Mouse (Mus musculus) intestine, postnatal 0 days (tissue): ENCODE results near the gene Pou2f3. TPM values are rescaled to one million over a fixed set of nuclear protein-coding genes. Genes with fewer than 3 reads are reported as not detected.

Experiments
- ATAC-seq: fragments of 200-750 bp; cut with Nextera tagmentation; 2 replicates; pipeline ENCODE4 v1.8.0; 2017; ENCODE audit warnings: mild to moderate bottlenecking, moderate TSS enrichment, moderate library complexity
- H3K27ac ChIP-seq: fragments of 300-500 bp; sonication (generic); 2 replicates; pipeline ENCODE4 v1.5.1; 2014; ENCODE audit warnings: mild to moderate bottlenecking, low read depth, low read length, moderate library complexity
- H3K27me3 ChIP-seq: fragments of 300-500 bp; sonication (generic); replicated peaks from 2 replicates; pipeline ENCODE4 v1.6.1; 2014; ENCODE audit warnings: low read length, mixed read lengths; ENCODE audit not compliant: control insufficient read depth, insufficient read depth
- H3K36me3 ChIP-seq: fragments of 300-500 bp; sonication (generic); 2 replicates; pipeline ENCODE4 v1.6.1; 2014; ENCODE audit warnings: mild to moderate bottlenecking, moderate library complexity; ENCODE audit not compliant: control insufficient read depth, insufficient read depth
- H3K4me1 ChIP-seq: fragments of 300-500 bp; sonication (generic); replicated peaks from 2 replicates; pipeline ENCODE4 v1.6.1; 2014; ENCODE audit warnings: antibody characterized with exemption, low read length, mixed read lengths; ENCODE audit not compliant: control insufficient read depth, insufficient read depth
- H3K4me2 ChIP-seq: fragments of 300-500 bp; sonication (generic); replicated peaks from 2 replicates; pipeline ENCODE4 v1.6.1; 2014; ENCODE audit warnings: low read depth, mild to moderate bottlenecking, moderate library complexity
- H3K4me3 ChIP-seq: fragments of 300-500 bp; sonication (generic); 2 replicates; pipeline ENCODE4 v1.5.1; 2014; ENCODE audit warnings: low read depth, low read length
- H3K9ac ChIP-seq: fragments of 300-500 bp; sonication (generic); 2 replicates; pipeline ENCODE4 v1.6.1; 2014; ENCODE audit warnings: mild to moderate bottlenecking, low read depth, low read length
- H3K9me3 ChIP-seq: fragments of 300-500 bp; sonication (generic); 2 replicates; pipeline ENCODE4 v1.6.1; 2016; ENCODE audit warnings: mixed run types; ENCODE audit not compliant: control insufficient read depth
- CTCF ChIP-seq: sonication (generic); IDR thresholded peaks from 2 replicates; pipeline ENCODE4 v1.5.1; 2016; ENCODE audit warnings: low read depth, mild to moderate bottlenecking, control low read depth, antibody characterized with exemption, moderate library complexity
- WGBS: fragments of 180-500 bp; shearing (Covaris S2); extraction: QIAGEN DNeasy Blood & Tissue Kit; methylation state at CpG from one replicate; pipeline ENCODE4 v1.1.7; 2014; 5-methylcytosine and 5-hydroxymethylcytosine counted together
- polyA plus RNA-seq: library from polyadenylated mRNA; unstranded; fragments of >200 nt; fragmentation: Nextera tagmentation; extraction: Ambion mirVana; gene quantifications from 2 replicates; pipeline ENCODE4 v1.2.1, GENCODE M21; 2015

Gene Pou2f3
- 0.18 TPM in 2 replicates for polyA plus RNA-seq

DNA sequence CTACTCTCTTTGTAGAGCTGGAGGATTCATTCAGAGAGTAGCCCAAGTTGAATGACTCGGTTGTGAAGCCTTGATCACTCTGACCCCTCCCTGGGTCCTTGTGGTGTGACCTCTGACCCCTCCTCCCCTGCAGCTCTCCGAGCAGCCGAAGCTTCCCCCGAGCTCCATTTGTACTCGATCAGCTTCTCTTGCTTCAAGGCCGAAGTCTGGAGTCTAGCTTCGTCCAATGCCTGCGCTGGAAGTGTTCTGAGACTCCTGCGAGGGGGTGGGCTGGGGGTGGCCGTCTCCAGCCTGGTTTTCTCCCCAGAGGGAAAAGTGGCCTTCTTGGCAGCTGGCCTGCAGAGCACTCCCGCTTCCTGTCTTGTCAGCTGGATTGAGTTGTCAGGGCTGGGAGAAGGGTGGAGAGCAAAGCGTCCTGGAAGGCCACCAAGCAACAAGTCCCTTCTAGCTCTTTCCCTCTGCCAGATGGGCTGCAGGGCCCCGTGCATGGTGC is at the start of gene Pou2f3:
Gene Pou2f3 (minus strand): TSS at position 180 of the 493 bp plus-strand sequence.
- no peak within 1 kb of the TSS for H3K4me3 ChIP-seq
- peak within 1 kb of the TSS; percentile 18; the same call in 1 of the 2 replicates for H3K9ac ChIP-seq
- H3K4me1 ChIP-seq = peaks cover 4% of the 10 kb centered on the region; the same call in 1 of the 2 replicates
- no peaks in the 10 kb centered on the region for H3K9me3 ChIP-seq
- peaks cover 9% of the 10 kb centered on the region; the same call in 1 of the 2 replicates for H3K27me3 ChIP-seq
- no peak within 1 kb of the TSS for H3K27ac ChIP-seq
- H3K4me2 ChIP-seq = peak within 1 kb of the TSS; percentile 37; the same call in 1 of the 2 replicates
- ATAC-seq = 0 out of 2 replicates have a peak, but pooled peaks have one; percentile 23
- TF ChIP-seq CTCF = no peak
- no peaks in the 10 kb centered on the region for H3K36me3 ChIP-seq
- 27% methylated on average over 13 of the region's 13 CpGs for WGBS

DNA sequence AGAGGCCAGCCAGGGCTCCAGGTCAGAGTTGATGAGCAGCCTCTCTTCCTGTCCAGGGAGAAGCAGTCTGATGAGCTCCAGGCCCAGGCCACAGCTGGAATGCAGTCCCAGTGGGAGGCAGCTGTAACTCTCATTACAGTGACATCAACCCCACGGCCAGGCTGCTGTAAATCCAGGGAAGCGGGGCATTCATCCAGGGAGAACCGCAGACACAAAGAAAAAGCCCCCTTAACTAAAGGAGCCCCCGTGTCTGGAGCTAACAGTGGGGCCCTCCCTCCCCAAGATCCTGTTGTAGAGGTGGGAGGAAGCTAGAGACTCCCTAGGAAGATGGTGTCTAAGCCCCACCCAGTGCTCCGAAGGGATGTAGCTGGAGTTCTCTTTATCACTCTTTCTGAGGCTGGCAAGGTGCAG is 43.1 kb upstream of the Pou2f3 start:
- H3K4me2 ChIP-seq = no peak overlapping the region
- no peak for ATAC-seq

DNA sequence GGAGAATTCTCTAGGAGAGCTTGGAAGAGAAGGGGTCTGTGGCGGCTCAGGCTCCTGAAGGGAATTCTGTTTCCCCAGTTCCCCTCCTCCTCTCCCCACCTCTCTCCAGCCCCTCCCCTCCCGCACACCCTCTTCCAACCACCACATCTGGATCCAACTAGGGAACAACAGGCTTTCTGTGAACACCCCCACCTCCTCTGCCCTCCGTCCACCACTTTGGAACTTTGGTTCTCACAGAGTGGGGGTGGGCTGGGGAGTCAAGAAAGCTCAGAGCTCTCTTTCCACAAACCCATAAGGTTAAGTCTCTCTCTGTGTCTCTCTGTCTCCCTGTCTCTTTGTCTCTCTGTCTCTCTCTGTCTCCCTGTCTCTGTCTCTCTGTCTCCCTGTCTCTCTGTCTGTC is 42.6 kb upstream of the Pou2f3 start:
- Histone ChIP-seq H3K36me3 (no peaks in the 10 kb centered on the region), H3K4me2 (no peak overlapping the region), H3K4me1 (no peaks in the 10 kb centered on the region), H3K27ac (no peak overlapping the region; the same call in 1 of the 2 replicates), H3K27me3 (no peaks in the 10 kb centered on the region), H3K9ac (no peak overlapping the region), H3K4me3 (no peak overlapping the region), H3K9me3 (no peaks in the 10 kb centered on the region)
- no peak for ATAC-seq
- WGBS = 65% methylated on average over 3 of the region's 3 CpGs
- no peak for TF ChIP-seq CTCF

More for the DNA sequence above, 43.1 kb upstream of the Pou2f3 start:
- Histone ChIP-seq H3K36me3 (no peaks in the 10 kb centered on the region), H3K4me1 (no peaks in the 10 kb centered on the region), H3K27me3 (no peaks in the 10 kb centered on the region), H3K4me3 (no peak overlapping the region), H3K9me3 (no peaks in the 10 kb centered on the region), H3K27ac (no peak overlapping the region; the same call in 1 of the 2 replicates), H3K9ac (no peak overlapping the region)
- TF ChIP-seq CTCF = no peak
- 38% methylated on average over 5 of the region's 5 CpGs for WGBS

DNA sequence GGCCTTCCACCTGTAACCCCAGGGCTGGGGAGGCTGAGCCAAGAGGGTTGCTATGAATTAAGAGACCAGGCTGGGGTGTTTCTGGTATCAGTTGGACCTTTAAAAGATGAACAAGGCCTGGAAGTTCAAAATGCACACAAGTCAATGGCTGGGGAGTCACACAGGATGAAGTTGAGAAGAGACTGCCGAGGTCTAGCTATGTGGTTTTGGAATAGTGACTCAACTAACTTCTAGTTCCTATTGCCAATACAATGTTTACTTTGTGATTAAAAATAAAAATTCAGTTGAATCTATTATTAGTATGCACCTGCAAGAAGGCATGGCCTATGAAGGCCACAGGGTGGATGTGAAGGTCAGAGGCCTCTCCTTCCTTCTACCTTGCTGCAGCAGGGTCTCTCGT is 41.6 kb upstream of the Pou2f3 start:
- Histone ChIP-seq H3K9me3 (no peaks in the 10 kb centered on the region), H3K4me3 (no peak overlapping the region), H3K4me2 (no peak overlapping the region), H3K4me1 (no peaks in the 10 kb centered on the region), H3K27ac (no peak overlapping the region), H3K9ac (no peak overlapping the region), H3K36me3 (no peaks in the 10 kb centered on the region), H3K27me3 (no peaks in the 10 kb centered on the region)
- whole genome bisulfite sequencing = 73% methylated on average over 2 of the region's 2 CpGs
- no peak for ATAC-seq
- no peak for TF ChIP-seq CTCF

DNA sequence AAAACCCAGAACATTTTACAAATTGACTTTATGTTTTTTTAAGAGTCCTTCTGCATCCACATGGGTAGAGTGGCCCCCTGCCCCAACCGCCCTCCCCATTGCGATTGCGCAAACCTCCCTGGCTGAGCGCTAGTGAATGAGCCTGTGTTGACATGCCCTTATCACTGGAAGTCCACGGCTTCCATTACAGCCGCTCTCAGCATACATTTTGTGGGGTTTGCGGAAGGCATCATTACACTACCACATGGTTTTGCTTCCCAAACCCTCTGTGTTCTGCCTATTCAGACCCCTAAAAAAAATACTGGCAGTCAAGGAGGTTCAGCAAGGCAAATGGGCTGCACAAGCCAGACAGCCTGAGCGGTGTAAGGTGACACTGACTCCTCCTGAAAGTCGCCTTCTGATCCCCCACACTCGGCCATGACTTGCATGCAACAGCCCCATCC is 36.6 kb upstream of the Pou2f3 start:
- 29% methylated on average over 10 of the region's 10 CpGs for WGBS
- no peak for TF ChIP-seq CTCF
- Histone ChIP-seq H3K4me1 (no peaks in the 10 kb centered on the region), H3K9ac (no peak overlapping the region), H3K9me3 (no peaks in the 10 kb centered on the region), H3K4me2 (peak overlapping the region; percentile 21), H3K4me3 (no peak overlapping the region), H3K27ac (no peak overlapping the region), H3K36me3 (no peaks in the 10 kb centered on the region), H3K27me3 (no peaks in the 10 kb centered on the region)
- ATAC-seq = no peak

DNA sequence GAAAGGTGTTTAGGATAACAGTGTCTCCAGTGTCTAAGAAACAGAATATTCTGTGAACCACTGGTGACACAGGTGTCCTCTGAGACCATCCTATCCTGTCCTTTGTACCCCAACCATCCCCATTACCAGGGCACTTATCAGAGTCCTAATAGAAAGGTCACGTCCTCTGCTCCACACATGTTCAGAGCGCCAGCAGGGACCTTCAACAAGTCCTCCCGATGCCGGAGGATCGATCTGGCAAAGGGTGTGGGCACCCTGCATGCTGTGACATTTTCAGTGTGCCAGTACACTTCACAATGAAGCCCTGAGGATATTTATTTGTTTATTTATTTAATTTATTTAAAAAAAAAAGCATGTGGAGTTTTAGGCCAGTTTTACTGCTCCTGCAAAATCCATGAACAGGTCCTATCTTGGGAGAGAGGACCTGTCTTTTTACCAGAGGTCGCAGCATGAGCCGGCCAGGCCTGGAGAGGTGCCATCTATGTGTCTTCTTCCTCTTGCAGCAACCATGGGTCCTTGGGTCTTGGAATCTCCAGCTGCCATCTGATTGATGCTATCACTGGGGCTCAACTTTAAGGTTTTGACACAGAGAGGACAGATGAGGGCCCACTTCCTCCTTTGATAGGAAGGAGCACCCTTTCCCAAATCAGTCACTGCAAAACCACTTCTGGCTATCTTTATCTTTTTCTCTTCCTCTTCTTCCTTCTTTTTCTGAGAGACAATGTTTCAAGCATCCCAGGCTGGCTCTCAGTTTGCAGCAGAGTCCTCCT is 35.8 kb upstream of the Pou2f3 start:
- H3K27me3 ChIP-seq = no peaks in the 10 kb centered on the region
- H3K36me3 ChIP-seq = no peaks in the 10 kb centered on the region
- H3K9me3 ChIP-seq = no peaks in the 10 kb centered on the region
- no peak overlapping the region for H3K4me3 ChIP-seq
- H3K27ac ChIP-seq = no peak overlapping the region
- no peak for TF ChIP-seq CTCF
- H3K4me1 ChIP-seq = no peaks in the 10 kb centered on the region
- 84% methylated on average over 7 of the region's 7 CpGs for WGBS
- no peak overlapping the region for H3K9ac ChIP-seq
- H3K4me2 ChIP-seq = no peak overlapping the region
- ATAC-seq = no peak
